Mouse (Mus musculus) hindbrain, embryonic 11.5 days (tissue): ENCODE results near the gene Ascl1. TPM values are rescaled to one million over a fixed set of nuclear protein-coding genes. Genes with fewer than 3 reads are reported as not detected.

Source experiments
- polyA plus RNA-seq: library from polyadenylated mRNA; unstranded; fragments of >200 nt; fragmentation: Nextera tagmentation; extraction: Ambion mirVana; gene quantifications from 2 replicates; pipeline ENCODE4 v1.2.1, GENCODE M21; 2014

The Ascl1 gene
- polyA plus RNA-seq, 1 experiment from 2014 or later: 42.4 TPM

Other genes with a start within 250 kb of the Ascl1 start
- 0.31 and 0.46 TPM in 2 replicates for gene Pah, start 28.1 kb upstream of the Ascl1 start, polyA plus RNA-seq